Mouse (Mus musculus) heart, postnatal 36 days (tissue): ENCODE results near the gene Aifm2. TPM values are rescaled to one million over a fixed set of nuclear protein-coding genes. Genes with fewer than 3 reads are reported as not detected.

Source experiments
- DNase-seq, 2 experiments: peaks; one replicate each; pipeline ENCODE4 v3.0.0; 2021 to 2022
- intact Hi-C: fragments of 180-260 bp; cut with DNase I; formaldehyde crosslinking; loops from one replicate; pipeline ENCODE4 v1.15.1; 2025
- microRNA-seq, 2 experiments: library from miRNA; unstranded; fragments of <30 nt; microRNA quantifications; one replicate each; pipeline ENCODE4 v1.2.0; 2021; ENCODE audit warnings: borderline number of aligned reads in 2 of 2
- total RNA-seq, 2 experiments: library from RNA; stranded (reverse); gene quantifications; 2 replicates each; pipeline ENCODE4 v1.2.3; 2021

Gene Aifm2
- total RNA-seq, 2 experiments from 2014 or later, result 30.5 to 32.9 TPM

DNA sequence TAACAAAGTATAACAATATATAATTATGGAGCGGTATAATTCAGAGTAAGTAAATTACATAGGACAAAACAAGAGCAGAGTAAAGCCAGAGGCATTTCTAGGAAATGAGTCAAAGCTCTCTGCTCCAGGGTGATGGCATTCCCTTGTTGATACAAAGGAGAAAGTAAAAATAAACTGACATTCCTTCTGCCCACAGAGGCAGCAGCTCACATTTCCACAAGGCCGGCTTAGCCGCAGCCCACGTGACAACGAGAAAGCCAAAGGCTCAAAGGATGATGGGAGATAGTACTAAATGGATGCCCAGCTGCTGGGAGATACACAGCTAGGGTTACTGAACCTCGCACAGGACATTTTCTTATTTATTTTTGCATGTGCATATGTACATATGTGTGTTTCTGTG lies 44.8 kb downstream of the Aifm2 start:
- intact Hi-C loops, result no loop called here
- peak in 1 of 2 experiments; percentile 10 for DNase-seq

DNA sequence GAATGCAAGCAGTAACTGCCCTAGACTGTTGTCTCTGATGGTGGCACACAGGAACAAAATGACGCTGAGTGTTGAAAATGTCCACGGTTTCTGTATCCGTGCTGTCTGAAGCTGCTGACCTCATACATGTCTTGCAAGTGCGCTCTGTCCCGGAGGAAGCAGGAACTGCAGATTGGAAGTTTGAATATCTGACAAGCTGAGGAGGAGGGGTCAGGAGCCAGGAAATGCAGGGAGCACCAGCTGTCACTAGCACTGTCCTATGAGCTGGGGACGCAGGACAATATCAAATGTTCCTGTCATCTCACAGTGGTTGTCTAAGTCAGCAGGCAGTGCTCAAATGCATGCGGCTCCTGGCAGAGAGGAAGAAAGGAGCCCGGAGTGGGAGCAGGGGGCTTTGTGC lies 49.6 kb downstream of the Aifm2 start:
- intact Hi-C loops, result no loop called here
- peak; percentile 6 to 14 for DNase-seq

DNA sequence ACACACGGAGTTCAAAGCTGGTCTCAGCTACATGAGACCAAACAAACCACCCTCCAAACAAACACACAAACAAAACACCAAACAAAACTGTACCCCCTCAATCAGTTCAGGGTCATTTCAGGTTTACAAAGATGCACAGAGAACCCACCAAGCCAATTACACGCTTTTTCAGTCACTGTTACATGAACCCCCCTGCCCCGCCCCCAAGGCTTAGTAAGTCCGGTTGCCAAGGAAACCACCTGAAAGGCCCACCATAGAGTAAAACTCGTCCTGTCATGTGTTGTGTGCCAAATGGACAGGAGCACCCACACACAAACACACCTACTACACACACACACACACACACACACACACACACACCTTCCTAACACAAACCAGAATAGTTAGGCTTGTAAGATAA lies 50.5 kb downstream of the Aifm2 start:
- no peak for DNase-seq
- intact Hi-C loops, result no loop called here

DNA sequence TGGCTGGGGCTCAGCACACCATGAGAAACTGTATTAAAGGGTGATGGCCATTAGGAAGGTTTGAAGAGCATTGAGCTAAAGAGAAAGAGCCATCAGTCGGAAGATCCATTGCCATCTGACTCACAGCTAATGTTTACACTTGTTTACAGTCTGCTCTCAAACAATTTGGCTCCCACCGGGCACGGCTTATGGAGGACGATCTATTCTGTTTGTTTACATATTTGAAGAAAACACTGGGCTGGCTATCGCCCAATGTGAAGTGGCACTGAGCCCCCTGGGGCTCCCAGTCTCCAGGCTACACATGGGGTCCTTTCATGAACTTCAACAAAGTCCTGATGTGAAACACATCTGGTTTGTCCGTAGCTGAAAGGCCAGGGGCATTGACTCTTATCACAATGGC lies 51.7 kb downstream of the Aifm2 start:
- intact Hi-C loops, result no loop called here
- DNase-seq, result no peak

GRCm38 (mm10) chr10:61781461-61782128 lies 66.5 kb downstream of the Aifm2 start:
- intact Hi-C loops, result no loop called here
- DNase-seq, result no peak

DNA sequence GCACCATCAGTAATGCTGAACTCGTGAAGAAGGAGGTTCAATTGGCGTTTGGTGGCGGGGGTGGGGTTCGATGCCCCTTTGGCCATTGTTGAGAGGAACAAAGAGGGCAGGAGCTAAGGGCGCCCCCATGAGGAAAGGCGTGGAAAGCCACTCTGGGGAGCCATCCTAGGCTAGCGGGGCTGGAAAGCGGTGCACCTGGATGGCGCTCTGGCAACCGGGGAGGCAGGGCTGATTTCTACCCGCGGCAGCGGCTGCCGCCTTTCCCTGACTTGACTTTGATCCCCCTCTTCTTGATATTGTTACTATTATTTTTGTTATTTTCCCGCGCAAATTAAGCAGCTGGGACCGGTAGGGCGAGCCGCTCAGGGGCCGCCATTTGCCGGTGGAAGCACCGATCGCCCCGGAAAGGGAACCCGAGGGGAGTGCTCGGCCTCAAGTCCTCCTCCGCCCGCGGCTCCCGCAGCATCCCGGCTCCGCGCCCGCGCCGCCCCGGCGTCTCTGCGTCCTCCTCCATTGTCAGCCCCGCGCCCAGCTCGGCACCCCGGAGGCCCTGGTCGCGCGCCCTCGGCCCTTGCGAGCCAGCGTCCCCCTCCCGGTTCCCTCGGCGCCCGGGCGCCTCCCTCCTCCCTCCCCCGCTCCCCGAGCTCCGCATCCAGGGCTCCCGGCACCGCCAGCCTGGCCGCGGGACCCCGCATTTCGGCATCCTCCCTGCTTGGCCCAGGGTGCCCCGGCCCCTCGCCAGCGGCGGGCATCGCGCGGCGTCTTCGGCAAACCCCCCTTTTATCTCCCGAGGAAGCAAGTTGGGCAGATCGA lies 67.9 kb downstream of the Aifm2 start:
- peak; percentile 50 to 70 for DNase-seq
- intact Hi-C loops, result no loop called here

DNA sequence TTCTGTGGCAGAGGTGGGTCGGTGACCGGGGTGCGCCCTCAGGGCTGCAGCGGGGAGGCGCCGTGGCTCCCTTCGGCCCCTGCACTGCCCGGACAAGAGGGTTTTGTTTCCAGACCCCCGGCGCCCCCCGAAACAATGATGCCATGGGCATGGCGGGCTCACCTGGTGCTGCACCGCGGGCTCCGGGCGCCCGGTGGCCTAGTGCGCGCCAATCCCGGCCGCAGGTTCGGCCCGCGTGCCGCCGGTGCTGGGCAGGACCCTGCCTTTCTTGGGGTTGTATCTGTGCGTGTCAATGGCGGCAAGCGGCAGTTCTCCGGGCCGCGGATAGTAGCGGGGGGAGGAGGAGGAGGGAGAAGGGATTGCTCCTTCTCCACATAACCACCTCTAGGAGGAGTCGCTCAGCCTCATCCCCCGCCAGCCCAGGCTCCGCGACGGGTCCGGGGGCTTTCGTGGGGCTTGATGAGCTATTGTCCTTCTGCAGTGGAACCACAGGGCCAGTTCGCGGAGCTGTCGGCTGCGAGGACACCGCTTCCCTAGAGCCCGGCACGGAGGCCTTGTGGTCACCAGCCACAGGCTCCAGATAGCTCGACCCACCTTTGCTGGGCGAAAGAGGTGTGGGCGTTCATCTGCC lies 68.7 kb downstream of the Aifm2 start, which contains the start of gene H2afy2:
TSS of gene H2afy2 (minus strand) at position 527 of the 631 bp plus-strand sequence.
- intact Hi-C loops, result no loop called here
- DNase-seq, result peak; percentile 51 to 61

GRCm38 (mm10) chr10:61784414-61784813 lies 69.4 kb downstream of the Aifm2 start:
- intact Hi-C loops, result no loop called here
- no peak for DNase-seq

GRCm38 (mm10) chr10:61787541-61788313 lies 72.7 kb downstream of the Aifm2 start:
- intact Hi-C loops, result no loop called here
- DNase-seq, result no peak

DNA sequence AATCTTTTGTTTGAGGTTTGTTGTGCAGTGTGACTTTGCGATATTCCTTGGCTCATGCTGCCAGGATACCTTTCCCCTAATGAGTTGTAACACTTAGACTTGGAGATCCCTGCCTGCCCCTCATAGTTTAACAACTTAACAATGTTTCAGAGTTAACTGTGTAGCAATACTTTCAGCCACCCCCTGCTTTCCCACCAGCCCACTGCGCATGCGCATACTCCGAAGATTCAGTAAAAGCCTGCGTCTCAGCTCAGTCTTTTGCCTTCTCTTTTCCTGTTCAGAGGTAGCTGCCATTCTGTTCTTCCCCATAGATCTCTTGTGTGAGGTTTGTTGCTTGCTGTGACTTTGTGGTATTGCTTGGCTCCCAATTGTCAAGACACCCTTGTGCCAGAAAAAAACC lies 73.4 kb downstream of the Aifm2 start:
- intact Hi-C loops, result no loop called here
- no peak for DNase-seq

Small RNA genes lying within 50 kb of the gene (microRNA-seq; reads per million reads assigned to microRNA genes)
- 0 reads per million in 2 experiments for gene Mir5108

Other genes with a start within 250 kb of the Aifm2 start
- 10 to 100 TPM; 29.5 to 31.6 TPM for gene Lrrc20, start 239.5 kb upstream of the Aifm2 start, total RNA-seq
- gene Npffr1, start 119.8 kb upstream of the Aifm2 start, total RNA-seq, result not detected
- 10 to 100 TPM; 65.3 to 70.5 TPM for gene Ppa1, start 66.7 kb upstream of the Aifm2 start, total RNA-seq
- gene Sar1a, start 35.0 kb upstream of the Aifm2 start, total RNA-seq, result 100 to 1,000 TPM; 164 to 177 TPM
- 10 to 100 TPM; 22.8 to 23.3 TPM for gene Tysnd1, start 19.7 kb upstream of the Aifm2 start, total RNA-seq
- gene H2afy2, start 68.9 kb downstream of the Aifm2 start, total RNA-seq, result 1 to 10 TPM; 3.6 to 5.7 TPM